Mouse (Mus musculus): ENCODE results near the gene Tbc1d10b. TPM values are rescaled to one million over a fixed set of nuclear protein-coding genes. Genes with fewer than 3 reads are reported as not detected.

Gene Tbc1d10b
- polyA plus RNA-seq (2015; fragmentation: Nextera tagmentation; extraction: Ambion mirVana), result 14.5 and 15.3 TPM in 2 replicates

GRCm38 (mm10) chr7:127208295-127208552, at the start of gene Tbc1d10b:
Gene Tbc1d10b, minus strand, starts transcription at chr7:127208468.

GRCm38 (mm10) chr7:127243870-127244657, 35.8 kb upstream of the Tbc1d10b start, which contains the start of gene Zfp771:
Gene Zfp771, plus strand, starts transcription at chr7:127244274.

GRCm38 (mm10) chr7:127232622-127233367, 24.5 kb upstream of the Tbc1d10b start, which contains the start of the genes Zfp553 and Sept1:
Gene Zfp553, plus strand, starts transcription at chr7:127233061.
Gene Sept1, minus strand, starts transcription at chr7:127233130.

GRCm38 (mm10) chr7:127208553-127209438, 528 bp upstream of the Tbc1d10b start, which contains the start of gene Mylpf:
Gene Mylpf, plus strand, starts transcription at chr7:127208890.

GRCm38 (mm10) chr7:127195544-127196295, 12.5 kb downstream of the Tbc1d10b start, which contains the start of gene Cd2bp2:
Gene Cd2bp2, minus strand, starts transcription at chr7:127196050.

Other genes with a start within 250 kb of the Tbc1d10b start
- gene Cdipt, start 232.6 kb downstream of the Tbc1d10b start, polyA plus RNA-seq (2015; fragmentation: Nextera tagmentation; extraction: Ambion mirVana), result 79.0 and 102 TPM in 2 replicates
- 3.6 and 5.2 TPM in 2 replicates for gene Cdiptos, start 232.4 kb downstream of the Tbc1d10b start, polyA plus RNA-seq (2015; fragmentation: Nextera tagmentation; extraction: Ambion mirVana)
- gene Mvp, start 193.8 kb downstream of the Tbc1d10b start, polyA plus RNA-seq (2015; fragmentation: Nextera tagmentation; extraction: Ambion mirVana), result 30.4 and 57.1 TPM in 2 replicates
- gene Pagr1b, start 192.0 kb downstream of the Tbc1d10b start, polyA plus RNA-seq (2015; fragmentation: Nextera tagmentation; extraction: Ambion mirVana), result 1.8 TPM in 1 of 2 replicates, not detected in the other
- 34.5 and 46.8 TPM in 2 replicates for gene Pagr1a, start 191.1 kb downstream of the Tbc1d10b start, polyA plus RNA-seq (2015; fragmentation: Nextera tagmentation; extraction: Ambion mirVana)
- gene Gm42742, start 187.4 kb downstream of the Tbc1d10b start, polyA plus RNA-seq (2015; fragmentation: Nextera tagmentation; extraction: Ambion mirVana), result 10.0 and 38.2 TPM in 2 replicates
- gene Prrt2, start 187.3 kb downstream of the Tbc1d10b start, polyA plus RNA-seq (2015; fragmentation: Nextera tagmentation; extraction: Ambion mirVana), result 6.6 and 10.5 TPM in 2 replicates
- 53.4 and 57.6 TPM in 2 replicates for gene Maz, start 181.4 kb downstream of the Tbc1d10b start, polyA plus RNA-seq (2015; fragmentation: Nextera tagmentation; extraction: Ambion mirVana)
- 23.5 and 31.1 TPM in 2 replicates for gene Kif22, start 166.0 kb downstream of the Tbc1d10b start, polyA plus RNA-seq (2015; fragmentation: Nextera tagmentation; extraction: Ambion mirVana)
- 0.47 TPM in 1 of 2 replicates, not detected in the other for gene Zg16, start 121.1 kb downstream of the Tbc1d10b start, polyA plus RNA-seq (2015; fragmentation: Nextera tagmentation; extraction: Ambion mirVana)
- 2.1 and 2.7 TPM in 2 replicates for gene AI467606, start 117.1 kb downstream of the Tbc1d10b start, polyA plus RNA-seq (2015; fragmentation: Nextera tagmentation; extraction: Ambion mirVana)
- 6.9 and 12.9 TPM in 2 replicates for gene Qprt, start 86.2 kb downstream of the Tbc1d10b start, polyA plus RNA-seq (2015; fragmentation: Nextera tagmentation; extraction: Ambion mirVana)
- gene Spn, start 70.6 kb downstream of the Tbc1d10b start, polyA plus RNA-seq (2015; fragmentation: Nextera tagmentation; extraction: Ambion mirVana), result 1.4 and 1.5 TPM in 2 replicates
- 25.2 and 32.9 TPM in 2 replicates for gene Cd2bp2, start 12.4 kb downstream of the Tbc1d10b start, polyA plus RNA-seq (2015; fragmentation: Nextera tagmentation; extraction: Ambion mirVana)
- 24.7 and 81.2 TPM in 2 replicates for gene Mylpf, start 422 bp upstream of the Tbc1d10b start, polyA plus RNA-seq (2015; fragmentation: Nextera tagmentation; extraction: Ambion mirVana)
- 10.4 and 16.9 TPM in 2 replicates for gene Zfp553, start 24.6 kb upstream of the Tbc1d10b start, polyA plus RNA-seq (2015; fragmentation: Nextera tagmentation; extraction: Ambion mirVana)
- 13.9 and 21.8 TPM in 2 replicates for gene Sept1, start 24.7 kb upstream of the Tbc1d10b start, polyA plus RNA-seq (2015; fragmentation: Nextera tagmentation; extraction: Ambion mirVana)
- 58.3 and 67.4 TPM in 2 replicates for gene Zfp771, start 35.8 kb upstream of the Tbc1d10b start, polyA plus RNA-seq (2015; fragmentation: Nextera tagmentation; extraction: Ambion mirVana)
- gene Dctpp1, start 52.2 kb upstream of the Tbc1d10b start, polyA plus RNA-seq (2015; fragmentation: Nextera tagmentation; extraction: Ambion mirVana), result 126 and 177 TPM in 2 replicates
- 93.4 and 161 TPM in 2 replicates for gene Sephs2, start 65.6 kb upstream of the Tbc1d10b start, polyA plus RNA-seq (2015; fragmentation: Nextera tagmentation; extraction: Ambion mirVana)
- gene Itgal, start 87.8 kb upstream of the Tbc1d10b start, polyA plus RNA-seq (2015; fragmentation: Nextera tagmentation; extraction: Ambion mirVana), result 0.61 and 1.0 TPM in 2 replicates
- 11.5 and 12.3 TPM in 2 replicates for gene Zfp768, start 137.1 kb upstream of the Tbc1d10b start, polyA plus RNA-seq (2015; fragmentation: Nextera tagmentation; extraction: Ambion mirVana)
- gene Zfp747, start 167.6 kb upstream of the Tbc1d10b start, polyA plus RNA-seq (2015; fragmentation: Nextera tagmentation; extraction: Ambion mirVana), result 5.4 TPM in 2 replicates
- gene 9130019O22Rik, start 178.7 kb upstream of the Tbc1d10b start, polyA plus RNA-seq (2015; fragmentation: Nextera tagmentation; extraction: Ambion mirVana), result 2.4 and 2.6 TPM in 2 replicates
- gene E430018J23Rik, start 185.2 kb upstream of the Tbc1d10b start, polyA plus RNA-seq (2015; fragmentation: Nextera tagmentation; extraction: Ambion mirVana), result 4.7 and 5.5 TPM in 2 replicates
- gene Zfp764, start 198.4 kb upstream of the Tbc1d10b start, polyA plus RNA-seq (2015; fragmentation: Nextera tagmentation; extraction: Ambion mirVana), result 3.5 and 4.6 TPM in 2 replicates
- 28.5 and 40.1 TPM in 2 replicates for gene Zfp688, start 213.6 kb upstream of the Tbc1d10b start, polyA plus RNA-seq (2015; fragmentation: Nextera tagmentation; extraction: Ambion mirVana)
- 4.7 and 6.5 TPM in 2 replicates for gene Zfp689, start 240.7 kb upstream of the Tbc1d10b start, polyA plus RNA-seq (2015; fragmentation: Nextera tagmentation; extraction: Ambion mirVana)

All from adrenal gland, postnatal 0 days (tissue).